Mouse (Mus musculus) hindbrain, embryonic 13.5 days (tissue): ENCODE measurements around the gene 0610010K14Rik. TPM values are rescaled to one million over a fixed set of nuclear protein-coding genes. Genes with fewer than 3 reads are reported as not detected.

Source experiments
- ATAC-seq: fragments of 200-750 bp; cut with Nextera tagmentation; 2 replicates; pipeline ENCODE4 v1.8.0; 2017; ENCODE audit warnings: moderate TSS enrichment; ENCODE audit not compliant: low FRiP score
- H3K27ac ChIP-seq: fragments of 300-500 bp; sonication (generic); 2 replicates; pipeline ENCODE4 v1.5.1; 2015; ENCODE audit warnings: inconsistent platforms, mild to moderate bottlenecking, moderate library complexity
- H3K27me3 ChIP-seq: fragments of 300-500 bp; sonication (generic); 2 replicates; pipeline ENCODE4 v1.6.1; 2015; ENCODE audit warnings: mild to moderate bottlenecking, inconsistent platforms
- H3K36me3 ChIP-seq: fragments of 300-500 bp; sonication (generic); 2 replicates; pipeline ENCODE4 v1.6.1; 2015; ENCODE audit warnings: mild to moderate bottlenecking, inconsistent platforms
- H3K4me1 ChIP-seq: fragments of 300-500 bp; sonication (generic); replicated peaks from 2 replicates; pipeline ENCODE4 v1.6.1; 2015; ENCODE audit warnings: inconsistent platforms
- H3K4me2 ChIP-seq: fragments of 300-500 bp; sonication (generic); 2 replicates; pipeline ENCODE4 v1.6.1; 2015; ENCODE audit warnings: inconsistent platforms, mild to moderate bottlenecking, moderate library complexity
- H3K4me3 ChIP-seq: fragments of 300-500 bp; sonication (generic); 2 replicates; pipeline ENCODE4 v1.5.1; 2015; ENCODE audit warnings: mild to moderate bottlenecking, inconsistent platforms
- H3K9ac ChIP-seq: fragments of 300-500 bp; sonication (generic); 2 replicates; pipeline ENCODE4 v1.6.1; 2015; ENCODE audit warnings: mild to moderate bottlenecking, inconsistent platforms
- H3K9me3 ChIP-seq: fragments of 300-500 bp; sonication (generic); 2 replicates; pipeline ENCODE4 v1.6.1; 2016; ENCODE audit warnings: inconsistent platforms
- WGBS: fragments of 180-500 bp; shearing (Covaris S2); methylation state at CpG from one replicate; pipeline ENCODE4 v1.1.7; 2015; 5-methylcytosine and 5-hydroxymethylcytosine counted together
- polyA plus RNA-seq: library from polyadenylated mRNA; unstranded; fragments of >200 nt; fragmentation: Nextera tagmentation; extraction: Ambion mirVana; gene quantifications from 2 replicates; pipeline ENCODE4 v1.2.1, GENCODE M21; 2015

0610010K14Rik gene
- polyA plus RNA-seq, 1 experiment from 2014 or later = 201 TPM

DNA sequence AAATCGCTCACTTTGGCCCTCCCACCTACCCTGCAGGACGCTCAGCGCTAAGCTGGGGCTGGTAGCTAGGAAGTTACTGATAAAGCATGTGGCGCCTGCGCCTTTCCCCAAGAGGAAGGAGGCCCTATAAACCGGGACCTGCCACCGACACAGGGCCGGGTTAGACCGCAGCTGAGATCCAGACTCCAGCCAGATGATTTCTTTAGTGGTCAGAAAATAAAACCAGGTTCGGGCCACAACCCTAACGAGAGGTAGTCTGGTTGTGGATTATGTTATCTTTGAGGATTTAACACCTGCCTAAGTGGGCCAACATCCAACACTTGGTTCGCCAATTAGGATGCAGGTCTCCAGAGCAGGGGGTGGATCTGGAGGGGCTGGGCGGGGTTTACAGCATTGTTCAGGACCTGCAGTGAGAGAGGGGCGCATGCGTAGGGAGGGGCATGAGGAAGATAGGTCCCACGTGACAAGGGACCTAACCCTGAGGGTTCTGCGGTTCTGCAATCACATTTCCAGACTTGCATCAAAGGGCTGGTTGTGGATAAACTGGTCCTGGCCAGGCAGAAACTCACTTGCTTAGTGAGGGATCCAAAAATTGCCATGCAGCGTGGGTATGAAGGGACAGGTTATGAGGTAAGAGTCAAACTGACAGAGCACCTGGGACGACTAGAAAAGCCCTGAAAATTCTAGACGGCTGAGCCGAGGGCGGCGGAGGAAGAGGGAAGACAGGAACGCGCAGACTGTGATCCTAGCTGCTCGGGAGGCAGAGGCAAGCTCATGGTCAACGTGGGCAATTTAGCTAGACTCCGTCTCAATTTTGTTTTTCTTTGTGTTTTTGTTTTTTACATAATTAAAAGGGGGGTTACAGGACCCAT, 16.7 kb downstream of the 0610010K14Rik start, which contains the start of gene Slc16a13:
Gene Slc16a13, minus strand, starts transcription at position 334 of the 872 bp plus-strand sequence.
- Histone ChIP-seq H3K27ac (peak within 1 kb of the TSS; percentile 95), H3K9ac (peak within 1 kb of the TSS; percentile 89), H3K36me3 (peaks cover 10% of the 10 kb centered on the region), H3K27me3 (peaks cover 42% of the 10 kb centered on the region), H3K9me3 (no peaks in the 10 kb centered on the region), H3K4me2 (peak within 1 kb of the TSS; percentile 92), H3K4me3 (peak within 1 kb of the TSS; percentile 64), H3K4me1 (peaks cover 40% of the 10 kb centered on the region)
- ATAC-seq = peak; percentile 95
- WGBS = under 1% methylated on average over 28 of the region's 28 CpGs

DNA sequence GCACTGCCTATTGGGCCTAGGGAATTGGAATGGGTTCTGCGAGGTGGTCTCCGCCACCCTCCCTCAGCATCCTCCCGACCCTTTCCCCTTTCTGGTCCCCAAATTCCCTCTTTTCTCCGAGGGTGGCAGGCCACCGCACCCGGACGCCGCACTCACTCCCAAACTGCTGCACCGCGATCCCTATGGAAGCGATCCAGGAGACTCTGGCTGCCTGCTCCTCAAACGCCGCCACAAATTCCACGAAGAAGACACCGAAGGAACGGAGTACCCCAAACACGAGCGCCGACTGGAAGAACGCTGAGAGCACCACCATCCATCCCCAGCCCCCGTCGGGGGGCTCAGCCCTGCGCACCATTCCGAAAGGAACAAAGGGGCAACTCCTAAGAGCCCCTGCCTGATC, 17.4 kb downstream of the 0610010K14Rik start:
- peak overlapping the region; percentile 95 for H3K27ac ChIP-seq
- H3K4me2 ChIP-seq = peak overlapping the region; percentile 92
- no peak for ATAC-seq
- H3K9ac ChIP-seq = peak overlapping the region; percentile 89
- H3K36me3 ChIP-seq = peaks cover 10% of the 10 kb centered on the region
- peaks cover 39% of the 10 kb centered on the region for H3K4me1 ChIP-seq
- peaks cover 42% of the 10 kb centered on the region for H3K27me3 ChIP-seq
- H3K4me3 ChIP-seq = peak overlapping the region; percentile 64
- no peaks in the 10 kb centered on the region for H3K9me3 ChIP-seq
- WGBS = under 1% methylated on average over 24 of the region's 24 CpGs

DNA sequence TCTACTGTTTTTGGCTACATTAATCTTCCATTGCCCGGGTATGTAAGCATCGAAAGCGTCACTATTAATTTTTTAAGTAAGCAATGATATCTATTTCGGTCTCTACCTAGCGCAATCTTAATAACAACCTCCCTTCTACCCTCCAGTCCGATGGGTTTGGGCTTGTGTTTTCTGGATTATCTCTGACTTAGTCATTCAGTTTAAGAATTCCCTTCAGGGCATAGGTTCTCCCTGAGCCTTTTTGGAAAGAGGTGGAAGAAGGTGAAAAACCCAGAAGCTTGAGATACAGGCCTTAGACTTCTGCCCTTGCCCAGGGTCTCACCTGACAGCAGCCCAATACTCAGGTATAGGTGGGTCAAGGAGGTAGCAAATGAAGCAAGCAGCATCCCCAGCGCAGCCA, 17.8 kb downstream of the 0610010K14Rik start:
- Histone ChIP-seq H3K9me3 (no peaks in the 10 kb centered on the region), H3K36me3 (peaks cover 10% of the 10 kb centered on the region), H3K4me3 (peak overlapping the region; percentile 64), H3K9ac (peak overlapping the region; percentile 89), H3K27me3 (peaks cover 42% of the 10 kb centered on the region), H3K4me2 (peak overlapping the region; percentile 92), H3K4me1 (peaks cover 44% of the 10 kb centered on the region), H3K27ac (peak overlapping the region; percentile 95)
- 58% methylated on average over 7 of the region's 7 CpGs for WGBS
- no peak for ATAC-seq

DNA sequence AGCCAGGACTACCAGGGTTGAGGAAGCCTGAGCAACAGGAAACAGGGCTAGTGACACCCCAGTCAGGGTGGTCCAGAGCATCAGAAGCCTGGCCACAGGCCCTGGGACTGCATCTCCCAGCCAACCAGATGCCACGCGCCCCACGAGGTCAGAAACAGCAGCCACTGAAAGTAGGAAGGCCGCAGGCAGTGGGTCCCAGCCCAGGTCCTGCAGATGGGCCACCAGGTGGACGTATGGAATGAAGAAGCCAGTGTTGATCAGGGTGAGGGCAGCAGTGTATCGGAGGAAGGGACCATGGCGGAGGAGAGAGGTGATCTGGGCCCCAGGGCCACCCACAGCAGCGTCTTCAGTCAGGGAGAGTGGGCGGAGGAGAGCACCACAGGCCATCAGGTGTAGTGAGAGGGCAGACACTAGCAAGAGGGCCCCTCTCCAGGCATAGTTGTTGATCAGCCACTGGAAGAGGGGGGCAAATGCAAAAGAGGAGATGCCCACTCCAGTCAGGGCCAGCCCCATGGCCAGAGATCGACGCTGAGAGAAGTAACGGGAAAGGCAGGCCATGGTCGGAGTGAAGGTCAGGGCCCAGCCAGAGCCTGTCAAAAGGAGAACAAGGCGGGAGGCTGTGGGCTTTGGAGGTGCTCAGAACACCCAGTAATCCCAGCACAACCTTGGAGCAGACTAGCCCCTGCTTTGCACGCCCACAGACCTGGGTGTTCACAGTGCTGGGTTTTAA, 18.8 kb downstream of the 0610010K14Rik start:
- Histone ChIP-seq H3K27me3 (peaks cover 43% of the 10 kb centered on the region), H3K9me3 (no peaks in the 10 kb centered on the region), H3K4me1 (peaks cover 54% of the 10 kb centered on the region), H3K9ac (peak overlapping the region; percentile 89; the same call in 1 of the 2 replicates), H3K27ac (no peak overlapping the region), H3K4me3 (peak overlapping the region; percentile 64), H3K4me2 (peak overlapping the region; percentile 92), H3K36me3 (peaks cover 10% of the 10 kb centered on the region)
- WGBS = 89% methylated on average over 15 of the region's 15 CpGs
- ATAC-seq = no peak

DNA sequence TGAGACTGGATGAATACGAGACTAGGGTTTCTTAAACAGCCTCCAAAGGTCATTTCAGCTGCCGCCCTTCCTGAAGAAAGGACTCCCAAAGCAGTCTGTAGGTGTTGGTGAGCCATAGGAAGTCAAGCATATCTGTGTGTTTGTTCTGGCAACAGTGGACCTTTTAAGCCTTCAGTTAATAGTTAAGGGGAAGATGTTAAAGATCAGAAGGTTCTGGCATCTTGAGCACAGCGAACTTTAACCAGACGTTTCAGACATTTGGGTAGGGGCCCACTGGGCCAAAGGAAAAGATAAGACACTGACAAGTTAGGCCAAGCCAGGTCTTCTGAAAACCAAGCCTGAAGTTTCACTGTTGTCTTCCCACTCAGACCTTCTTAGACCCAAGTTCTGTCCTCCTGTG, 19.7 kb downstream of the 0610010K14Rik start:
- peaks cover 59% of the 10 kb centered on the region for H3K4me1 ChIP-seq
- H3K27me3 ChIP-seq = peaks cover 45% of the 10 kb centered on the region

DNA sequence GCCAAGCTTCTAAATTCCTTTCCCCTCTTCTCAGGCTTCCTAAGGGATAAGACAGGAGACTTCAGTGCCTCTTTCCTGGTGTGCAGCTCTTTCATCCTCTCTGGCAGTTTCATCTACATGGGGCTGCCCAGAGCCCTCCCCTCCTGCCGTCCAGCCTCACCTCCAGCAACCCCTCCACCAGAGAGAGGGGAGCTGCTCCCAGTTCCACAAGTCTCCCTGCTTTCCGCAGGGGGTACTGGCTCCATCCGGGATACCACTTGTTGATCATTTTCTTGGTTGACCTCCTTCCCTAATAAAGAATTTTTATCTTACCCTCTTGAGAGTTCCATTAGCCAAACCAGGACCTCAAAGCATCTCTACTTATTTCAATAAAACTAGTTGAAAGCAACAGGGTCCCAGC, 21.6 kb downstream of the 0610010K14Rik start:
- Histone ChIP-seq H3K27me3 (peaks cover 60% of the 10 kb centered on the region), H3K27ac (no peak overlapping the region), H3K9ac (no peak overlapping the region), H3K4me2 (no peak overlapping the region), H3K36me3 (peaks cover 10% of the 10 kb centered on the region), H3K4me3 (no peak overlapping the region), H3K4me1 (peaks cover 51% of the 10 kb centered on the region), H3K9me3 (no peaks in the 10 kb centered on the region)
- 50% methylated on average over 3 of the region's 3 CpGs for WGBS
- ATAC-seq = no peak

More for the DNA sequence above, 19.7 kb downstream of the 0610010K14Rik start:
- no peak overlapping the region for H3K27ac ChIP-seq
- peaks cover 10% of the 10 kb centered on the region for H3K36me3 ChIP-seq
- H3K9ac ChIP-seq = 0 out of 2 replicates have a peak overlapping the region, but pooled peaks have one; percentile 89
- H3K4me2 ChIP-seq = no peak overlapping the region
- 93% methylated on average over 4 of the region's 4 CpGs for WGBS
- H3K4me3 ChIP-seq = no peak overlapping the region
- ATAC-seq = no peak
- H3K9me3 ChIP-seq = no peaks in the 10 kb centered on the region

DNA sequence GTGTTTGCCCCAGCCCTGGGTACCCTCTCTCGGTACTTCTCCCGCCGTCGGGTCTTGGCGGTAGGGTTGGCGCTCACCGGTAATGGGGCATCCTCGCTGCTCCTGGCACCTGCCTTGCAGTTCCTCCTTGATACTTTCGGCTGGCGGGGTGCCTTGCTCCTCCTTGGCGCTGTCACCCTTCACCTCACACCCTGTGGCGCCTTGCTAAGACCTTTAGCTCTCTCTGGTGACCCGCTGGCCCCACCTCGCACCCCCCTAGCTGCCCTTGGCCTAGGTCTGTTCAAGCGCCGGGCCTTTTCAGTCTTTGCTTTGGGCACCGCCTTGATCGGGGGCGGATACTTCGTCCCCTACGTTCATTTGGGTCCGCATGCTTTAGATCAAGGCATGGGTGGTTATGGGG, 22.4 kb downstream of the 0610010K14Rik start:
- 0 out of 2 replicates have a peak overlapping the region, but pooled peaks have one; percentile 6 for H3K9ac ChIP-seq
- H3K36me3 ChIP-seq = peaks cover 10% of the 10 kb centered on the region
- peaks cover 64% of the 10 kb centered on the region for H3K27me3 ChIP-seq
- H3K4me3 ChIP-seq = peak overlapping the region; percentile 7
- no peak for ATAC-seq
- 10% methylated on average over 22 of the region's 22 CpGs for WGBS
- peak overlapping the region; percentile 68; the same call in 1 of the 2 replicates for H3K4me2 ChIP-seq
- peaks cover 50% of the 10 kb centered on the region for H3K4me1 ChIP-seq
- no peaks in the 10 kb centered on the region for H3K9me3 ChIP-seq
- H3K27ac ChIP-seq = no peak overlapping the region

DNA sequence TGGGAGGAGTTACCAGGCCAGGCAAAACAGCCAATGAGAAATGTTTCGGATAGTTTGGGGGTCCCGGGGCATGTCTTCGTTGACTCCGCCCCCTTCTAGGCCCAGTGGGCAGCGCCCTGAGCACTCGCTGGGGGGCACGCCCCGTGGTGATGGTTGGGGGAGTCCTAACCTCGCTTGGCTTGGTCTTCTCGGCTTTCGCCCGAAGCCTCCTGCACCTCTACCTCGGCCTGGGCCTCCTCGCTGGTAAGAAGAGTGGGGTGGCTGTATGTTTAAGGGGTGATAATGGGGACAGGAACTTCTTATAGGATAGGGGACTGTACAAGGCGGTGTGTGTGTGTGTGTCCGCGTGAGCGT, 22.9 kb downstream of the 0610010K14Rik start:
- H3K9me3 ChIP-seq = no peaks in the 10 kb centered on the region
- H3K4me2 ChIP-seq = peak overlapping the region; percentile 68
- peaks cover 10% of the 10 kb centered on the region for H3K36me3 ChIP-seq
- H3K9ac ChIP-seq = no peak overlapping the region; the same call in 1 of the 2 replicates
- ATAC-seq = 0 out of 2 replicates have a peak, but pooled peaks have one; percentile 32
- H3K27ac ChIP-seq = no peak overlapping the region
- peaks cover 45% of the 10 kb centered on the region for H3K4me1 ChIP-seq
- H3K4me3 ChIP-seq = peak overlapping the region; percentile 39
- peaks cover 64% of the 10 kb centered on the region for H3K27me3 ChIP-seq
- WGBS = 3% methylated on average over 18 of the region's 18 CpGs

DNA sequence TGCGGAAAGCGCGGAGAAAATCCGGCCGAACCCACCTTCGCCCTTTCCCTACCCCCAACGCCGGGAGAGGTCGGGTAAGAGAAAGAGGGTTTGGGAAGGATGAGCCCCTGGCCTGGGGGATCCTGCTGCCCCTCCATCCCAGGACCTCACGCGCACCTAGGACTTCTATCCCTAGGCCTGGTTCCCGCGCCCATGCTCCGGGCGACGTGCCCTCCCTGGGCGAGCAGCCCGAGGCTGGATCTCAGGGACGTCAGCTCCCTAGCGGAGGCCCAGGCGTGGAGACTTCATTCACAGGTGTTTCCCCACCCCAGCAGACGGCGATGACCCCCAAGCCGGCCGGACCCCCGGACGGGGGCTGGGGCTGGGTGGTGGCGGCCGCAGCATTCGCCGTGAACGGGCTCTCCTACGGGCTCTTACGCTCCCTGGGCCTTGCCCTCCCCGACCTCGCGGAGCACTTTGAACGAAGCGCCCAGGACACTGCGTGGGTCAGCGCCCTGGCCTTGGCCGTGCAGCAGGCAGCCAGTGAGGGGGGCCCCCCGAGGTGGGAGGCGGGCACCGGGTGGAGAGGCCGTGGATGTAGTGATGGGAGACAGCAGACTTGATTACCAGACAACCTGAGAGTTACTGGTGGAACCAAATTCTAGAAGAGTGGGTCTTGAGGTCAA, 23.4 kb downstream of the 0610010K14Rik start:
- Histone ChIP-seq H3K36me3 (peaks cover 10% of the 10 kb centered on the region), H3K27me3 (peaks cover 64% of the 10 kb centered on the region), H3K4me3 (peak overlapping the region; percentile 39), H3K9me3 (no peaks in the 10 kb centered on the region), H3K27ac (no peak overlapping the region), H3K4me2 (peak overlapping the region; percentile 68), H3K4me1 (peaks cover 40% of the 10 kb centered on the region), H3K9ac (peak overlapping the region; percentile 73)
- WGBS = under 1% methylated on average over 46 of the region's 46 CpGs
- 0 out of 2 replicates have a peak, but pooled peaks have one; percentile 37 for ATAC-seq

DNA sequence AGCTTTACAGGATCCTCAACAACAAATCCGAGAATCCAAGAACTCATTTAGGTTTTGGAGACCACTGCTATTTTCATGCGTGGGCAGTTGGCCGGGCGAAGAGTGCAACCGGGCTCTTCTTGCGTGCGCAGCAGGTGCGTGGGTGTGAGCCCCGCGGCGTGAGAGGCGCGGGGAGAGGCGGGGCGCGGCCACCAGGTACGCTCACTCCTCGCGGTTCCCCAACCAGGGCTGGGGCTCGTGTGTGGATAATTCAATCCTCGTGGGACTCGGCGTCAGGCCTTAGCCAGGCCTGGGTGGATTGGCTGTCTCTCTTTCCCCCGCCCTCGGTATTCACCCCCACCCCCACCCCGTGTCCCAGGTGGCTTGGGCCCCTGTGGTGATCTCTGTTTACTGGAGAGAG, 24.0 kb downstream of the 0610010K14Rik start:
- Histone ChIP-seq H3K27ac (no peak overlapping the region), H3K9me3 (no peaks in the 10 kb centered on the region), H3K4me1 (peaks cover 34% of the 10 kb centered on the region), H3K9ac (peak overlapping the region; percentile 73), H3K4me2 (peak overlapping the region; percentile 68), H3K27me3 (peaks cover 64% of the 10 kb centered on the region), H3K36me3 (peaks cover 10% of the 10 kb centered on the region), H3K4me3 (peak overlapping the region; percentile 39)
- WGBS = 6% methylated on average over 26 of the region's 26 CpGs
- ATAC-seq = no peak

DNA sequence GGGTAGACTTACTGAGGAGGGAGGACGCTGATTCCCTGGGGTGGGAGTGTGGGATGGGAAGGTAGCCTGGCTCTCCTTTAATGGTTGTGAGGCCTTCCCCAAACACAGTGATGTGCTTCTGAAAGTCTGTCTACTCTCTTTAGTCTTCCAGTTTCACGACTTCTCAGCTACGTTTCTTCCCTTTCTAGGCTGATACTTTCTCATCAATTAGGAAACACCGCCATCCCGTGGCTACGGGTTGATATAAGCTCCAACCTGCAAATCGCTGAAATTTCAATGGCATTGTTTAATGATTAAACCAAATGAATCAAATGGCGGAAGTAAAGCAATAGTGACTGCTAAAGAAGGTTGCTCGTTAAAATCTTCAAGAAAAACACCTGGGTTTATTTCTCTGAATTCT, 24.8 kb downstream of the 0610010K14Rik start:
- no peak overlapping the region for H3K27ac ChIP-seq
- H3K4me2 ChIP-seq = no peak overlapping the region
- H3K9ac ChIP-seq = no peak overlapping the region
- H3K4me1 ChIP-seq = peaks cover 27% of the 10 kb centered on the region
- WGBS = 11% methylated on average over 9 of the region's 9 CpGs
- no peak for ATAC-seq
- peaks cover 10% of the 10 kb centered on the region for H3K36me3 ChIP-seq
- H3K4me3 ChIP-seq = no peak overlapping the region
- H3K27me3 ChIP-seq = peaks cover 64% of the 10 kb centered on the region
- H3K9me3 ChIP-seq = no peaks in the 10 kb centered on the region

DNA sequence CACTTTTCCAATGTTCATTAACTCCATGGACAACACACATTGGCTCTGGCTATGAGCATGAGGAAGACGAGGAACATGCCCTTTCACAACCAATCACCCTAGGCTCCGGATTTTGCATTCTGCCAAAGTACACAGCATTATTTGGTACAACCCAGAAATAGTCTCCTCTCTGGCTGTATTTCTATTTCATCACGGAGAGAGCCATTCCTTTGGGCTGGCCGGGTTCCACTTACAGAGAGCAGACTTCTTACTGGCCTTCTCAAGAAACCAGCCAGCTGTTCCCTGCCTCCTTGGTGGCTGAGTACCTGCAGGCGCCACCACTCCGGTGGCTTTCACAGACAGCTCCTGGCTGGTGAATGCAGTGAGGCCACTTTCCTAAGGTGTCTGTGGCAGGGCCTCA, 25.3 kb downstream of the 0610010K14Rik start, which contains the start of gene Slc16a11:
Gene Slc16a11, plus strand, starts transcription at position 330 of the 400 bp plus-strand sequence.
- peak within 1 kb of the TSS; percentile 68 for H3K4me2 ChIP-seq
- H3K27me3 ChIP-seq = peaks cover 62% of the 10 kb centered on the region
- peaks cover 27% of the 10 kb centered on the region for H3K4me1 ChIP-seq
- H3K9me3 ChIP-seq = no peaks in the 10 kb centered on the region
- no peak within 1 kb of the TSS for H3K27ac ChIP-seq
- H3K4me3 ChIP-seq = peak within 1 kb of the TSS; percentile 39
- ATAC-seq = no peak
- peaks cover 6% of the 10 kb centered on the region for H3K36me3 ChIP-seq
- WGBS = 64% methylated on average over 6 of the region's 6 CpGs
- H3K9ac ChIP-seq = peak within 1 kb of the TSS; percentile 73
